Mouse (Mus musculus): ENCODE measurements at regions not wholly inside any gene's neighbourhood (a gene's known extent, or its start where the extent isn't known, plus 50 kb on each side); places are given as distances from the start of the nearest gene placed in this dataset.

DNA sequence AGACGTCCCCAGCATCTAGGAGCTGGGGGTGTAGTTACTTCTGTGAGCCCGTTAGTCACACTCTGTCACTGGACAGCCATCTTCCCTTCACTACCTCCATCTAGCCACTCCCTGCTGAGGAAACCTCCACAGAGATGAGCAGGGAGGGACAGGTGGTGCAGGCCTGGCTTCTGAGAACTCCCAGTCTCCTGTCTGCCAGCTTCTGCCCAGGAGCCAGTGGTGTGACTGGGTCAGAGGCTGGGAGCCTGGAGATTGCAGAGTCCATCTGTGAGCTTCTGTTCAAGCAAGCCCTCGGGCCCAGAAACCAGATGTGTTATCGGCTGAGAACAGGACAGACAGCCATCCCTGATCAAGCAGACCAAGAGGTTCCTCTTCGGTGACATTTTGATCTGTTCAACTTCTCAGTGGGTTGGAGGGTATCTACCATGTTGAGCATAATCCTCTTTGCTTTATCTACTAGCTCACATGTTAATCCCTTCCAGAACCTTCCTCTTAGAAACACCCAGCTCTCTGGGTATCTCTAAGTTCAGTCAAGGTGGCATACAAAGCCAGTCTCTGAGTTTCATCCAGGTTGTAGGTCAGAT is 100.3 kb upstream of the Tle3 start:
- Histone ChIP-seq H3K4me2 (replicated peaks) (no peak overlapping the region), H3K27ac (replicated peaks) (no peak overlapping the region), H3K9ac (replicated peaks) (no peak overlapping the region), H3K36me3 (no peaks in the 10 kb centered on the region), H3K4me1 (peaks cover 5% of the 10 kb centered on the region), H3K9me3 (no peaks in the 10 kb centered on the region), H3K27me3 (no peaks in the 10 kb centered on the region), H3K4me3 (no peak overlapping the region)
- WGBS: 88% methylated on average over 5 of the region's 5 CpGs
- no peak for ATAC-seq (replicated peaks)

DNA sequence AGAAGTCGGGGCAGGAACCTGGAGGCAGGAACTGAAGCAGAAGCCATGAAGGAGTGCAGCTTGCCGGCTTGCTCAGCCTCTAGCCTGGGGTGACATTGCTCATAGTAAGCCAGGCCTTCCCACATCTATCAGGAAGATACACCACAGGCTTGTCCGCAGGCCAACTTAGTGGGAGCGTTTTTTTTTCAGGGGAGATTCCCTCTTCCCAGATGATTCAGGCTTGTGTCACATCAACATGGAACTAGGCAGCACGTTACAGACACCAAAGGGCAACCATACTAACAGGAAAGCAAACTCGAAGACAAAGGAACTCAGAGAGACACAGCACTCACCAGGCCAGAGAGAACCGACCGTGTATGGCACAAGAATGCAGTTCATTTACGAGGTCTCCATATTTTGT is 98.1 kb upstream of the Tle3 start:
- no peak overlapping the region for H3K27ac ChIP-seq (replicated peaks)
- no peak overlapping the region for H3K4me2 ChIP-seq (replicated peaks)
- H3K36me3 ChIP-seq: no peaks in the 10 kb centered on the region
- peaks cover 18% of the 10 kb centered on the region for H3K4me1 ChIP-seq
- ATAC-seq (replicated peaks): no peak
- H3K4me3 ChIP-seq: no peak overlapping the region
- no peak overlapping the region for H3K9ac ChIP-seq (replicated peaks)
- H3K9me3 ChIP-seq: no peaks in the 10 kb centered on the region
- WGBS: 83% methylated on average over 9 of the region's 9 CpGs
- H3K27me3 ChIP-seq: no peaks in the 10 kb centered on the region

DNA sequence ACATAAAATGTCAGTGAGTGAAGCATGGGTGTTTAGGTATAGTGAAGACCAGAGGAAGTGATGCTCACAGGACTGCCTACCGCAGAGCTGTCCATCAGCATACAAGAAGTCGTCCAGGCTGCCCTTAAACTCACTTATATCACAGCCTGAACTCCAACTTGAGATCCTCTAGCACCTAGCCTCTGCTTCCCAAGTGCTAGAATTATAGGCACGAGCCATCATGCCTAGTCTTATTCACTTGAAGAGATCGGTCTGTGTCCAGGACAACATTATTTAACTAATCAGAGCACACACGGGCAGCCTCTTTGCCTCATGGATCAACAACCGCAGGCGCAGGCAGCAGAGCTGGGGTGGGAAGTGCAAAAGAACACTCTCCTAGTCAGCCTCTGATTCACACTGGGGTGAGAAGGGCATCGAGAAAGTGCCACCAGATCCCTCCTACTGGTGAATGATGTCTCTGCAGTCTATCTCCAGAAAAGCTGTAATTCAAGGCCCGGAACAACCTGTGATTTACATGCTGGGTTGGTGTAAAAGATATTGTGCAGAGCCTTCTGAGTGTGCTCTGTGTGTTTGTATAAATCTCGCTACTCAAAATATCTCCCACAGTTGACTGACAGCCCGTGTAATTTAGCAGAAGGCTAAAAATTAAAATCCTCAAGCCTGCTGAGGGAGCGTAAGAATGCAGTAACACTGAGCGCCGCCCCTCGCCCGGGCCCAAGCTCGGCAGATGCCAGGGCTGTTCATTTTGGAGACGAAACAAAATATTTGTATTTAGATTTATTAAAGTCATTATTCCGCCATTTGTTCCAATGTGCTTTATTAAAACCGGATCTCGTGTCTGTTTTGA is 94.6 kb upstream of the Tle3 start:
- ATAC-seq (replicated peaks): peak; percentile 90
- whole genome bisulfite sequencing: 7% methylated on average over 21 of the region's 21 CpGs
- H3K4me3 ChIP-seq: no peak overlapping the region

DNA sequence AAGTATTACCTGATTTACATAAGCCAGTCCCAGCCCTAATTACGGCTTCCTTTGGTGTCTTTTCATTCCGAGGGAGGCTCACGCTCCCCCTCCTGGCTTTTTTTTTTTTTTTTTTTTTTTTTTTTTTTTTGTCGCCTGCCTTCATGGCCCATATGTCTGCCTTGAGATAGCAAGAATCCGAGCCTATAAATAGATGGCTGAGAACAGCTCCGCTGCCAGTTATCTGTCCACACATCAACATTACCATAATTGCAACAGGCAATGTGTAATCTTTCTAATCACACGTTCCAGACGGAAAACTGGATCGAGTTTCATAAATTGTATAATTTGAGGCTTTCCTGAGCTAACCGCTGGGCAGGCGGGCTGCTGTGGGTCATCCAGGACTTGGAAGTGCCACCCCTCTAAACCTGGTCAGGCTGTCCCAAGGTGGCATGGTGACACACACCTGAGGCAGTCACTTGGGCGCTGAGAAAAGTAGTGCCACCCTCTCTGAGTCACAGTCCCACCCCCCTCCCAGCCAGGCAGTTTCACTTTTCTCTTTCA is 93.9 kb upstream of the Tle3 start:
- peak overlapping the region; percentile 73 for H3K27ac ChIP-seq (replicated peaks)
- no peaks in the 10 kb centered on the region for H3K36me3 ChIP-seq
- H3K9ac ChIP-seq (replicated peaks): no peak overlapping the region
- H3K4me1 ChIP-seq: peaks cover 27% of the 10 kb centered on the region
- H3K4me2 ChIP-seq (replicated peaks): peak overlapping the region; percentile 31
- peaks cover 5% of the 10 kb centered on the region; the same call in 1 of the 2 replicates for H3K27me3 ChIP-seq
- peak; percentile 82 for ATAC-seq (replicated peaks)
- H3K9me3 ChIP-seq: no peaks in the 10 kb centered on the region
- no peak overlapping the region for H3K4me3 ChIP-seq
- 6% methylated on average over 12 of the region's 12 CpGs for WGBS

More for the DNA sequence above, 94.6 kb upstream of the Tle3 start:
- Histone ChIP-seq H3K27me3 (peaks cover 5% of the 10 kb centered on the region; the same call in 1 of the 2 replicates), H3K36me3 (no peaks in the 10 kb centered on the region), H3K9ac (replicated peaks) (no peak overlapping the region), H3K9me3 (no peaks in the 10 kb centered on the region), H3K4me1 (peaks cover 27% of the 10 kb centered on the region), H3K27ac (replicated peaks) (peak overlapping the region; percentile 73), H3K4me2 (replicated peaks) (peak overlapping the region; percentile 29)

DNA sequence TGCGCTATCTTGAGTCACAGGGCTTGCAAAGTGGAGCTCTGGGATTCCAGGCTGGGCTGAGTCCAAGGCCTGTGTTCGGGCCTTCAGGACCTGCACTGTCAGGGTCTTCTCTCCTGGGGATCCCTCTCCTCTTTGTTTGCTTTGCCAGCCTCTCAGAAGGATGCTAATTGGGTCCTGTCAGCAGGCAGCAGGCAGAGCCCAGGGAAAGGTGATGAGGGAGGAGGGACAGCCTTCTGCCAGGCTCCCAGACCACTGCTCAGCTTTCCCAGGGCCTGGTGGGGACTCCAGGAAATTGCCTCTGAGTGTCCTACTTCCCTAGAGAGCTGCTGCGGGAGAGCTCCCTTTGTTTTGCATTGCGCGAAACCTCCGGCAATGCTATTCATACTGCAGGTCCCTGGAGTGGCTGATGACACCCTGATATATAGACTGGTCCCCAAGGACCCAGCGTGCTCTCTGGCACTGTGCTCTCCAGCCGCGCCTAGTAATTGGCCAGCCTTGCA is 93.1 kb upstream of the Tle3 start:
- Histone ChIP-seq H3K27me3 (peaks cover 5% of the 10 kb centered on the region; the same call in 1 of the 2 replicates), H3K4me1 (peaks cover 30% of the 10 kb centered on the region), H3K27ac (replicated peaks) (peak overlapping the region; percentile 73), H3K9ac (replicated peaks) (peak overlapping the region; percentile 7; the same call in 1 of the 2 replicates), H3K9me3 (no peaks in the 10 kb centered on the region), H3K4me2 (replicated peaks) (peak overlapping the region; percentile 31; the same call in 1 of the 2 replicates), H3K4me3 (no peak overlapping the region), H3K36me3 (no peaks in the 10 kb centered on the region)
- 16% methylated on average over 9 of the region's 9 CpGs for WGBS
- ATAC-seq (replicated peaks): no peak; the same call in 1 of the 2 replicates

DNA sequence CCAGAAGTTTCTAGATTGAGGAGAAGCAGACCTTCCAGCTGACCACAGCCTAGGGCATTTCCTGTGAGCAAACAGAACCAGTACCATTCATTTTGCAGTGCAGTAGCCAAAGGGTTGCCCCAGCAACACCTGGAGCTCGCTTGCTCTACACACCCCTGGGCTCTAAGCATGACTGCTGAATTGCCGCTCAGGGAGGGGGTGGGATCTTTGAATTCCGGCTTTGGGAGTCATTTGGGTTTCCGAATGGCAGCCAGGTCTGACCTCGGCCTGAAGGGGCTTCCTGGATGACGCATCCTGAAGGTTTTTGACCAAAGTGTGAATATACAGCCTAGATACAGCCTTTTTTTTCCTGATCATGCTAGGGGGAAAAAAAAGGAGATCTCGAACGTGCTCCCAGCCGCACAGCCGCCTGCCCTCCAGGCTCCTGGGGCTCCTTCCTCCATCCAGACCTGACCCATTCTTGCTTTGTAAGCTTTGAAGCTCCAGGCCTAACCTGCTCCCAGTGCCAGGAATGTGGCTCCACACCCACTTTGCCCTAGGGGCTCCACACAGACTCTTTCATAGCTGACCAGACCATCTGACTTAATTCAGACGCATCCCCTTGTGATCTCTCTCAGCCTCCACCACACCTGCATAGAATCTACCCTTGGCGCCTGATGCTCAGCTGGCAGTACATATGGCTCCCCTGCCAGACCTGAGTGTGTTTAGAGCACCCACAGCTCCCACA is 91.1 kb upstream of the Tle3 start:
- peaks cover 35% of the 10 kb centered on the region for H3K4me1 ChIP-seq
- no peak for ATAC-seq (replicated peaks)
- H3K9ac ChIP-seq (replicated peaks): no peak overlapping the region
- H3K4me3 ChIP-seq: no peak overlapping the region
- H3K9me3 ChIP-seq: no peaks in the 10 kb centered on the region
- no peak overlapping the region for H3K27ac ChIP-seq (replicated peaks)
- WGBS: 81% methylated on average over 12 of the region's 12 CpGs
- no peaks in the 10 kb centered on the region for H3K36me3 ChIP-seq
- peaks cover 5% of the 10 kb centered on the region; the same call in 1 of the 2 replicates for H3K27me3 ChIP-seq
- no peak overlapping the region for H3K4me2 ChIP-seq (replicated peaks)

DNA sequence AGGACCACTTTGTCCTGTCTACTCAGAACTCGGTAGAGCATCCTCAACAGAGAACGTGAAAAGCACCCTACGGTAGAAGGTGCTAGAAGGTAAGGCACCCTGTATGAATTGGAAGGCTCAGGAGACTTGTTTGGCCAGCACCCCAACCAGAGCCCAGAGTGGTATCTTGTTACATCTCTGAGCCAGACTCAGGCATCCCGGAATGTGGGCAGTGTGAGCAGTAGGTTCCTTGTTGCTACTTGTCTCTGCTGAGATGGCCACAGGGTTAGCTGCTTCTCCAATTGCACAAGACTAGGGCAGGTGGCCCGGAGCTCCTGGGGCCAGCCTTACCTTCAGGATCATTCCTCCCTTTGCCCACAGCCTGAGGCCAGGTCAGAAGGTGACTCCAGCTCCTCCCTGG is 88.9 kb upstream of the Tle3 start:
- WGBS: 90% methylated on average over 5 of the region's 5 CpGs

DNA sequence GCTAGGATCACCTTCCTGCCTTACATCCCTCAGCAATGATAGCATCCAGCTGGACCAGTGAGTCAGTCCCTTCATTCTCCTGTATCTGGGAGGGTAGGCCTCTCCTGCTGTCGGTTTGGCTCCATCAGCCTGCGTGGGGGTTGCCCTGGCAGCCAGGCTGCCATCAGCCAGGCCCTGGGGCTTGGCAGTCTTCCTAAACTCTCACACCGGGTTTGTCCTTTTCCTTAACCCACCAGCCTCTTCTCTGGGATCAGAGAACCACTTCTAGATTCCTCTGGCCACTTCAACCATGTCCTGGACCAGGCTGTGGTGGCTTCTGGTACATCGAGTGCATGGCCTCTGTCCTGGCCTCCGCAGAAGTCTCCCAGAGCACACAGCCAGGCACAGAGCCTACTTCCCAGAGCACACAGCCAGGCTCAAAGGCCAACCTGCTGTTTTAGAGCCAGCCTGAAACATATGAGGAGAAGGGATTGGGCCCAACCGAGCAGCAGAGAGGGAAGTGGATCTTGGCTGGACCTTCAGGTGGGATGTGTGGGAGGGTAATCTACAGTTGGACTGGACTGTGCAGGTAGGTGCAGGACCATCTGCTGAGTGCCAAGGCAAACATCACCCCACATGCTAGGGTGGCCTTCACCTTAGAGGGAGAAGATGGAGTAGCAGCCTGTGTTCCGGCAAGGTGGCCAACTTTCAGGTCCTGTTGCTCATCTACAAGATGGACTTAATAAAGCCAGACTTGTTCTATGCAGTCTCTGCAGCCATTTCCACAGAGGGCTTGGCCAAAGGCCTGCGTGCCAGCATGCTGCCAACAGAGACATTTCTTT is 87.8 kb upstream of the Tle3 start:
- H3K9ac ChIP-seq (replicated peaks): no peak overlapping the region

More for the DNA sequence above, 88.9 kb upstream of the Tle3 start:
- no peak overlapping the region for H3K27ac ChIP-seq (replicated peaks)
- H3K9ac ChIP-seq (replicated peaks): no peak overlapping the region
- peaks cover 5% of the 10 kb centered on the region; the same call in 1 of the 2 replicates for H3K9me3 ChIP-seq
- peaks cover 5% of the 10 kb centered on the region; the same call in 1 of the 2 replicates for H3K27me3 ChIP-seq
- no peak for ATAC-seq (replicated peaks)
- peaks cover 24% of the 10 kb centered on the region for H3K4me1 ChIP-seq
- no peaks in the 10 kb centered on the region for H3K36me3 ChIP-seq
- no peak overlapping the region for H3K4me2 ChIP-seq (replicated peaks)
- H3K4me3 ChIP-seq: no peak overlapping the region

DNA sequence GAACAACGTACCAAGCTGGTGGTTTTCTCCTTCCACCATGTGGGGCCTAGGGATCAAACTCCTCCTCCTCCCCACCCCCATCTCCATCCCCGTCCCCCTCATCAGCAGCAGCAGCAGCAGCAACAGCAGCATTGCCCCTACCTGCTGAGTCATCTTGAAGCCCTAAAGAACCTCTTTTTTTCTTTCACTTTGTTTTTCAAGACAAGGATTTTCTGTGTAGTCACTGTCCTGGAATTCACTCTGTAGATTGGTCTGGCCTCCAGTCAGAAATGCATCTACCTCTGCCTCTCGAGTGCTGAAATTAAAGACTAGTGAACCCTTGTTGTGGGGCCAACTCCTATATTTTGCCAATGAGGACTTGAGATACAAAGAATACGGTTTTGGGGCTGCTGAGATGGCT is 85.6 kb upstream of the Tle3 start:
- WGBS: 84% methylated on average over 4 of the region's 4 CpGs
- Histone ChIP-seq H3K9me3 (peaks cover 6% of the 10 kb centered on the region; the same call in 1 of the 2 replicates), H3K4me3 (no peak overlapping the region), H3K27ac (replicated peaks) (no peak overlapping the region), H3K36me3 (no peaks in the 10 kb centered on the region), H3K4me1 (peaks cover 7% of the 10 kb centered on the region), H3K4me2 (replicated peaks) (no peak overlapping the region), H3K9ac (replicated peaks) (no peak overlapping the region), H3K27me3 (peaks cover 5% of the 10 kb centered on the region; the same call in 1 of the 2 replicates)
- ATAC-seq (replicated peaks): no peak

More for the DNA sequence above, 87.8 kb upstream of the Tle3 start:
- no peak for ATAC-seq (replicated peaks)
- no peak overlapping the region for H3K4me3 ChIP-seq
- WGBS: 70% methylated on average over 8 of the region's 8 CpGs
- H3K36me3 ChIP-seq: no peaks in the 10 kb centered on the region
- no peak overlapping the region for H3K27ac ChIP-seq (replicated peaks)
- peaks cover 5% of the 10 kb centered on the region; the same call in 1 of the 2 replicates for H3K27me3 ChIP-seq
- no peak overlapping the region for H3K4me2 ChIP-seq (replicated peaks)
- peaks cover 6% of the 10 kb centered on the region; the same call in 1 of the 2 replicates for H3K9me3 ChIP-seq
- H3K4me1 ChIP-seq: peaks cover 13% of the 10 kb centered on the region

DNA sequence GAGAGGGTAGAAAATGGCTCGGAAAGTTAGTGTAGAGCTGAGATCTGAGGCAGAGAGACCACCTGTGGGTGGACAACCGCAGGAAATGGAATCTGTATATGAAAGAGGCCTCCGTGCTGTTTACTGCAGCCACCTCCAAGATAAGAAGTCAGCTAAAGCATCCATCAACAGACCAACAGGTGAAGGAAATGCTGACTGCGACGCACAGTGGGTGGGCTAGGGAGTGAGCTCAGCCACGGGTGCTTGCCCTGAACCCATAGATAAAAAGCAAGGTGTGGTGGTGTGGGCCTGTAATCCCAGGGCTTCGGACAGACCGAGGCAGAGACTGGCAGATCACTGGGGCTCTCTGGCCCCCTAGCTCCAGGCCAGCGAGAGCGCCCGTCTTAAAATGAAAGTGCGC is 83.0 kb upstream of the Tle3 start:
- no peak for ATAC-seq (replicated peaks)
- Histone ChIP-seq H3K36me3 (no peaks in the 10 kb centered on the region), H3K4me2 (replicated peaks) (no peak overlapping the region), H3K9me3 (peaks cover 6% of the 10 kb centered on the region; the same call in 1 of the 2 replicates), H3K4me1 (peaks cover 17% of the 10 kb centered on the region), H3K27me3 (no peaks in the 10 kb centered on the region), H3K27ac (replicated peaks) (no peak overlapping the region), H3K9ac (replicated peaks) (no peak overlapping the region), H3K4me3 (no peak overlapping the region)
- 79% methylated on average over 12 of the region's 12 CpGs for WGBS

DNA sequence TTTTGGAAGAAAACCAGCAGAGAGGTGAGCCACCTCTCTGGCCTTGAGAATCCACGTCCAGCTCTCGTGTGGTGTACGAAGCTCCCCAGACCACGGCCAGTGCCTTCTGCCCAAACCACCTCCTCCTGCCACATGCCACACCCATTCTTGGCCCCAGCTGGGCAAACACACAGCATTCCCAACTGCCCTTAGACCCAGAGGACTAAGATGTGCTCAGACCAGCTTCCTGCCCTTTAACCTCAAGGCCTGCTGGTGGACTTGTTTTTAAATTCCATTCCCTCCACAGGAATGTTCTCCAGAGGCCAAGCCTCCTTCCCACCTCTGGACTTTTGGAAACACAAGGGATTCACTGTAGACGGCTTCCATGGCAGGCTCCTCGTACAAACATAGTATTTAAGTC is 82.5 kb upstream of the Tle3 start:
- Histone ChIP-seq H3K9me3 (peaks cover 6% of the 10 kb centered on the region; the same call in 1 of the 2 replicates), H3K36me3 (no peaks in the 10 kb centered on the region), H3K9ac (replicated peaks) (no peak overlapping the region), H3K27me3 (no peaks in the 10 kb centered on the region), H3K4me3 (no peak overlapping the region), H3K4me2 (replicated peaks) (no peak overlapping the region), H3K4me1 (peaks cover 13% of the 10 kb centered on the region), H3K27ac (replicated peaks) (no peak overlapping the region)
- 81% methylated on average over 6 of the region's 6 CpGs for whole genome bisulfite sequencing
- no peak for ATAC-seq (replicated peaks)

Data from forebrain, embryonic 15.5 days (tissue).